Mouse (Mus musculus) activated CD4-positive, CD25-positive, alpha-beta regulatory T cell, adult 4 months (primary cell): ENCODE measurements around the gene Spata31d1a. TPM values are rescaled to one million over a fixed set of nuclear protein-coding genes. Genes with fewer than 3 reads are reported as not detected.
"Not testable (repeated sequence)": the region's sequence is repeated elsewhere in the genome, so short reads cannot be mapped to it uniquely, and the experiment has no call there.

Experiments
- ATAC-seq: one replicate; pipeline ENCODE4 v1.8.0; 2017
- polyA plus RNA-seq, 2 experiments: library from polyadenylated mRNA; unstranded; fragments of 100-300 nt; shearing (Covaris generic); gene quantifications; one replicate each; pipeline ENCODE4 v1.2.1; 2017

Spata31d1a gene
- not detected for polyA plus RNA-seq

GRCm38 (mm10) chr13:59710230-59710629 is at the start of gene Spata31d1a:
Spata31d1a (minus strand) TSS chr13:59710330.
- no peak for ATAC-seq

DNA sequence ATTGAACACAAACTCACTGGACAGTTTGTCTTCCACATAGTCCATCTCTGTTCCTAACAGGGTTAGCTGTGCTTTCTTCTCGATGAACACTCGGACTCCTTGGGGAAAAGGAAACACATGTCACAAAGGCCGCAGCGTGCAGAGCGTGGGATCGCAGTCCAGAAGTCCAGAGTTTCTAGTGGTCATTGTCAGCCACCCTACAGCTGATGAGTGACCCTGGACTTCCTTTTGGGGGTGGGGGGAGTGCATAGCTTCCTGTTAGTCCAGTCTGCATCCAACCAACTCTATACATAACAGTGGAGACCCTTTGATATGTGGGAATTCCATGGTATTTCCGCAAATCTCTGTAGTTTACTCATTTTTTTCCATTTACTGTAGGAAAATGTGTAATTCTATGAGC is 46.8 kb upstream of the Spata31d1a start:
- ATAC-seq = no peak

DNA sequence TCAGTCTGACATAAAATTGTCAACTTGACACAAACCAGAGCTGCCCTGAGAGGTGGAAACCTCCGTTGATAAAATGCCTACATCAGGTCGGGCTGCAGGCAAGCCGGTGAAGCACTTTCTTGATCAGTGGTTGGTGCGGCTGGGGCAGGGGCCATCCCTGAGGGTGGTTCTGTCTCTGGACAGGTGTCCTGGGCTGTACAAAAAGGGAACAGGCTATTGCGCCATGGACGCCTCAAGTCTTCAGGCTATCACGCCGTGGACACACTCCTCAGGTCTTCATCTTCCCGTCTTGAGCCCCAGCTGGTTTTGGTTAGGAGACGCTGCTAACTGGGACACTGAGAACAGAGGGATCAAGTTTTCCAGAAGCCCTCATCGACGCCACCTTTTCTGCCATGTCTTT is 40.2 kb upstream of the Spata31d1a start:
- ATAC-seq = no peak

GRCm38 (mm10) chr13:59746711-59747110 is 36.6 kb upstream of the Spata31d1a start, which contains the start of gene 1700014D04Rik:
1700014D04Rik (minus strand) TSS chr13:59746752.
- ATAC-seq = no peak

GRCm38 (mm10) chr13:59746164-59746563 is 36.0 kb upstream of the Spata31d1a start:
- ATAC-seq = no peak

GRCm38 (mm10) chr13:59745462-59745861 is 35.3 kb upstream of the Spata31d1a start:
- no peak for ATAC-seq

DNA sequence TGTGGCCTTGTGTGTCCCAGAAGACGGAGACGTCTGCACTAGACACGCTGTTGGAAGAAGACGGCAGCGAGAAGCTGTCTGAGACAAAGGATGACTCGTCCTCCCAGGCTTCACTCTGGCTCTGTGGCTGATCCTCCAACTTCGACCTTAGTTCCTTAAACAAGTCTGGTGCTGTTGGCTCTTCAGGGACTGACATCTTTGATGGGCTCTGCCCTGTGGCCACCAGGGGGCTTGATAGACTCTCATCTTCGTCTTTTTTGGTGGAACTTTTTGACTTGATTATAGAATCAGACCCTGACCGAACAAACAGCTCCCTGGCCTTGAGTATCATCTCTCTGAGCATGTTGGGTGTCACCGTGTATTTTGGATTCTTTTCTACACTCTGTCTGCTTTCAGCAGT is 31.6 kb upstream of the Spata31d1a start:
- no peak for ATAC-seq

GRCm38 (mm10) chr13:59741096-59741495 is 31.0 kb upstream of the Spata31d1a start:
- ATAC-seq = no peak

- ATAC-seq = no peak
These were observed 29.3 kb upstream of the Spata31d1a start for GRCm38 (mm10) chr13:59739397-59739796.

GRCm38 (mm10) chr13:59738455-59738854 is 28.3 kb upstream of the Spata31d1a start:
- ATAC-seq = no peak

DNA sequence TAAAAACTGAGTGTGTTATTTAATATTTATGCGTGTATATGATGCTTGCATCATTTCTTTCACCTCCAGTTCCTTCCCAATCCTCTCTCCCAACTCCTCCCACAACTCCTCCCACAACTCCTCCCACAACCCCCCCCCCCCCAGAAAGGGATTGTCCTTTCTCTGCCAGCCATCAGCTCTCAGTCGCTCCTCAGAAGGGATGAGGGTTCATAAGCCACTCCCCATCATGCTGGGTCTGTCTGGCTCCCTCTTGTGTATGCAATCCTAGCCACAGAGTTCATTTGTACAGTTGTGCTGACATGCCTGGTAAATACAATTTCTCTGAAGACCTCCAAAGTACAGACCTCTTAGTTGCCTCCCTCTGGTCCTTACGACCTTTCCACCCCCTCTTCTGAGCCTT is 25.1 kb upstream of the Spata31d1a start:
- no peak for ATAC-seq

DNA sequence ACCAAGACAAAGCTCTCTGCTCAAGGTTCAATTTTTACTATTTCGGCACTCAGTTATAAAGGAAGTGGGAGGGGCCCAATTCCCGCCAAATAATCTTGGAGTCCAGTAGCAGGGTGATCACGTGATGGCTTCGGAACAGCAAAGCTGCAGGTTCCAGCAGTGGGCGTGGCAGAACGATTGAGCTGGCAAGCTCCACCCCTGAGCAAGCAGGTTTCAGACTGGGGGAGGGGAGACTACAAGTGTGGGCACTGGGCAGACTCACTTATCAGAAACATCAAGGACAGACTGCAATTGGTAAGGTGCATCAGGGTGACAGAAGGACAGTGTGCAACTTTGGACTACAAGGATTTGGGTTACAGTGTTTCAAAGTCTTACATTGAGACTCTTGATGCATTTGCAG is 24.2 kb upstream of the Spata31d1a start:
- ATAC-seq = not testable (repeated sequence)

GRCm38 (mm10) chr13:59733936-59734335 is 23.8 kb upstream of the Spata31d1a start:
- no peak for ATAC-seq

- no peak for ATAC-seq
These were observed 21.5 kb upstream of the Spata31d1a start, which contains the start of gene Spata31d1d for GRCm38 (mm10) chr13:59731652-59732051. Spata31d1d (minus strand) TSS chr13:59731752.

- ATAC-seq = peak; percentile 96
These were observed 18.4 kb upstream of the Spata31d1a start for GRCm38 (mm10) chr13:59728378-59729093.

GRCm38 (mm10) chr13:59726139-59726867 is 16.2 kb upstream of the Spata31d1a start:
- ATAC-seq = no peak

- ATAC-seq = not testable (repeated sequence)
These were observed 12.0 kb upstream of the Spata31d1a start for GRCm38 (mm10) chr13:59722089-59722488.

- no peak for ATAC-seq
These were observed 9.3 kb upstream of the Spata31d1a start for GRCm38 (mm10) chr13:59719475-59719874.

GRCm38 (mm10) chr13:59718857-59719440 is 8.8 kb upstream of the Spata31d1a start:
- ATAC-seq = not testable (repeated sequence)

GRCm38 (mm10) chr13:59713710-59714109 is 3.6 kb upstream of the Spata31d1a start:
- ATAC-seq = peak; percentile 98

GRCm38 (mm10) chr13:59711984-59712383 is 1.9 kb upstream of the Spata31d1a start, which contains the start of gene Spata31d1b:
Spata31d1b (plus strand) TSS chr13:59712284.
- not testable (repeated sequence) for ATAC-seq

DNA sequence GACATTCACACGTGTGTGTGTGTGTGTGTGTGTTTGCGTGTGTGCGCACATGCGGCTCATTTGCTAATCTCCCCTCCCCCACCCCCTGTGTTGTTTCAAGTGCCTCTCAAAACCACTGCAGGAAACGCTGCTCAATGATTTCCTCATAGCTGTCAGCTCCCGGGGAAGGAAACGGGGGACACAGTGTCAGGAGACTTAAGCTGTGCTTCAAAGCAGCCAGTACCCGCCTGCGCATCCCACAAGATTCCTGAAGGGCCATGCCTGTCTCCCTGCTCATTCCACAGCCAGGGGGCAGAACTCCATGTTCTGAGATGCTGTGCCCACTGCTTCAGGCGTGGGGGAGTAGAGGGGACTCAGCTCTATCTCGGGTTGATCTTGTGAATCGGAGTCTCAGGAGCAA is 5.6 kb downstream of the Spata31d1a start:
- ATAC-seq = peak; percentile 91

GRCm38 (mm10) chr13:59703514-59703913 is 6.6 kb downstream of the Spata31d1a start:
- ATAC-seq = no peak
